Mouse (Mus musculus): Measurements from ENCODE around the gene Prkra.

The Prkra gene

GRCm38 (mm10) chr2:76585090-76585489 is 62.7 kb downstream of the Prkra start:
- peak; percentile 5 for DNase-seq (ENCODE audit: low read depth, low spot score)

Measured in CD4-positive, CD25-positive, alpha-beta regulatory T cell, adult 2 months (primary cell).